Mouse (Mus musculus) hindbrain, embryonic 14.5 days (tissue): Measurements from ENCODE around the gene Me1. TPM values are rescaled to one million over a fixed set of nuclear protein-coding genes. Genes with fewer than 3 reads are reported as not detected.

ENCODE experiments used
- ATAC-seq: fragments of 200-750 bp; cut with Nextera tagmentation; 2 replicates; pipeline ENCODE4 v1.8.0; 2017; ENCODE audit warnings: moderate number of reproducible peaks, mild to moderate bottlenecking, moderate TSS enrichment, moderate library complexity; ENCODE audit not compliant: low FRiP score
- DNase-seq: peaks from one replicate; pipeline ENCODE4 v3.0.0-alpha.2; 2015; ENCODE audit warnings: low spot score
- H3K27ac ChIP-seq: fragments of 300-500 bp; sonication (generic); 2 replicates; pipeline ENCODE4 v1.5.1; 2014; ENCODE audit warnings: mild to moderate bottlenecking, moderate library complexity
- H3K27me3 ChIP-seq: fragments of 300-500 bp; sonication (generic); 2 replicates; pipeline ENCODE4 v1.6.1; 2014; ENCODE audit warnings: mild to moderate bottlenecking, low read length, mixed read lengths; ENCODE audit not compliant: control insufficient read depth, insufficient read depth
- H3K36me3 ChIP-seq: fragments of 300-500 bp; sonication (generic); replicated peaks from 2 replicates; pipeline ENCODE4 v1.6.1; 2014; ENCODE audit not compliant: control insufficient read depth, insufficient read depth
- H3K4me1 ChIP-seq: fragments of 300-500 bp; sonication (generic); replicated peaks from 2 replicates; pipeline ENCODE4 v1.6.1; 2014; ENCODE audit warnings: antibody characterized with exemption, low read length, mixed read lengths; ENCODE audit not compliant: control insufficient read depth, insufficient read depth
- H3K4me2 ChIP-seq: fragments of 300-500 bp; sonication (generic); replicated peaks from 2 replicates; pipeline ENCODE4 v1.6.1; 2014; ENCODE audit warnings: mild to moderate bottlenecking, moderate library complexity
- H3K4me3 ChIP-seq: fragments of 300-500 bp; sonication (generic); replicated peaks from 2 replicates; pipeline ENCODE4 v1.5.1; 2014; ENCODE audit warnings: mild to moderate bottlenecking, low read length
- H3K9ac ChIP-seq: fragments of 300-500 bp; sonication (generic); 2 replicates; pipeline ENCODE4 v1.6.1; 2014
- H3K9me3 ChIP-seq: fragments of 300-500 bp; sonication (generic); 2 replicates; pipeline ENCODE4 v1.6.1; 2016; ENCODE audit warnings: low read length; ENCODE audit not compliant: control insufficient read depth
- WGBS: fragments of 180-500 bp; shearing (Covaris S2); extraction: QIAGEN DNeasy Blood & Tissue Kit; methylation state at CpG from one replicate; pipeline ENCODE4 v1.1.7; 2014; 5-methylcytosine and 5-hydroxymethylcytosine counted together
- polyA plus RNA-seq: library from polyadenylated mRNA; unstranded; fragments of >200 nt; fragmentation: Nextera tagmentation; extraction: Ambion mirVana; gene quantifications from 2 replicates; pipeline ENCODE4 v1.2.1, GENCODE M21; 2014

The Me1 gene
- polyA plus RNA-seq, 1 experiment from 2014 or later = 53.5 TPM

DNA sequence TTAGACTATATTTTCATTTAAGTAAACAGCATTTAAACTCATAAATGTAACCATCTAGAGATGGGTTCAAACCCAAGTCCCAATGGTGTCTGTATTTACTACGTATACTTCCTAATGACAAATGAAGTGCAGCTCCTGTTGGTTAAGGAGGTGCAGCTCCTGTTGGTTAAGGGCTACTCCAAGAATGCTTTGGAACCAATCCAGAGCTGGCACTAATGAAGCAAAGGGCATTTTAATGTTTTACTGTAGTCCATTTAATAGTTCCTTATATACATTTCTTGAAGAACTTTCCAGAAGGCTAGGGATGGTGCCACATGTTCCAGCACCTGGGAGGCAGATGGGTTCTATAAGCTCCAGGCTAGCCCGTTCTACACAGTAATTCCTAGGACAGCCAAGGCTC, 20.3 kb downstream of the Me1 start:
- DNase-seq = no peak
- Histone ChIP-seq H3K9ac (no peak overlapping the region), H3K27me3 (no peaks in the 10 kb centered on the region), H3K36me3 (peaks cover 6% of the 10 kb centered on the region; the same call in 1 of the 2 replicates), H3K27ac (no peak overlapping the region), H3K4me2 (no peak overlapping the region), H3K4me1 (no peaks in the 10 kb centered on the region), H3K9me3 (no peaks in the 10 kb centered on the region), H3K4me3 (no peak overlapping the region)
- WGBS = 95% methylated on average over 2 of the region's 2 CpGs
- no peak for ATAC-seq

DNA sequence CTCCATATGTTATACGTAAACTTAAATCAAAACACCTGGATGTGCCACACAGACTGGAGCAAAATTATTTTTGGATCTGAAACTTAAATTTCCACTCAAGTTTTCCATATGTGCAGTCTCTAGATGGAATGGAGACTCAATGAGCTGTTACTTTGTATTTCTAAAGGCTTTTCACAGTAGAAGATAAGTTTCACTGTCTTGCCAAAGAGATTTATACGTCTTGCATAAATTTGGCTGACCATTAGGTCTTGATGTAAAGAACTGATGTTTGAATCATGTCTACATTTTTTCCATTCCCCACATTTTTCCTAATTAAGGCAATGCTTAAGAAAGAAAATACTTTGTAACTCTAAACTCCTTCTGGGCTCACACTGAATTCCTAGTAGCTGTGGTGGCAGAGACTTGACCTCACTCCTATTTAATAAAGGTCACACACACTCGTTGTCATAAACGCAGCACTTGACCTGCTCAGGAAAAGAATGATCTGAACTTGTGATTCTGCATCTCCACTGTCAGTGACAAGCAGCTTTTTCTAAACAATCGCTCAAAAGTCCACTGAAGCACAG, 22.8 kb downstream of the Me1 start:
- H3K9me3 ChIP-seq = no peaks in the 10 kb centered on the region
- no peak overlapping the region for H3K9ac ChIP-seq
- no peak overlapping the region for H3K4me3 ChIP-seq
- no peaks in the 10 kb centered on the region for H3K4me1 ChIP-seq
- H3K27me3 ChIP-seq = no peaks in the 10 kb centered on the region
- ATAC-seq (no peak), DNase-seq (no peak)
- H3K36me3 ChIP-seq = peaks cover 6% of the 10 kb centered on the region; the same call in 1 of the 2 replicates
- H3K4me2 ChIP-seq = no peak overlapping the region
- 84% methylated on average over 5 of the region's 5 CpGs for WGBS
- H3K27ac ChIP-seq = no peak overlapping the region

DNA sequence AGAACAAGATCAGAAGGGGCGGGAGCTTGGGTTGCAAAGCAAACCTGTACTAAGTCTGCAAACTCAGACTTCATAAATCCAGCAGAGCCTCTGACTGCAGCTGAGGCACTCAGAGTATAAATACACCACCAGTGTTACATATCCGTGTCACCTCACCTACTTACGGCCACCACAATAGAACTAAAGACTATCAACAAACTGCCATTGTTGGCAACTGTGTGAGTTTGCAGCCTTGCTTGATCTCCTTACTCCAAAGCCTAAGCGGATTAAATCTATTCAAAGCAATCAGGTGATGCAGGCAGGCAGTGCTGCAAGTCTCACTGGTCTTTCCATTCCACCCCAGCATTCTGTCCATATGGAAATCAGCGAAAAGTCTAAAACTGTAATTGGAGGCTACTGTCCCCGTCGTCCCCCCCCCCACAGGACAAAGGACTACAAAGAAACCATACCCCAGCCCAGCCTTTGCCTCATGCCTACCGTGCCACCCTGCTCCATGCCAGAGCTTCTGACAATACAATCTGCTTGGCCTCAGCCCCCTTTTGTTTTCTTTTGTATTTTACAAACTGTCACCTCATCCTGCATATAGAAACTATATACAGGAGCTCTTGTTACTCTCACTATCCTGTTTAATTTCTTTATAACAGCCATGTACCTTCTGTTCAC, 27.0 kb downstream of the Me1 start:
- H3K9ac ChIP-seq = no peak overlapping the region
- H3K4me2 ChIP-seq = no peak overlapping the region
- no peaks in the 10 kb centered on the region for H3K4me1 ChIP-seq
- H3K27ac ChIP-seq = no peak overlapping the region
- H3K36me3 ChIP-seq = no peaks in the 10 kb centered on the region
- DNase-seq (no peak), ATAC-seq (0 out of 2 replicates have a peak, but pooled peaks have one; percentile 24)
- no peaks in the 10 kb centered on the region for H3K27me3 ChIP-seq
- H3K4me3 ChIP-seq = no peak overlapping the region
- no peaks in the 10 kb centered on the region for H3K9me3 ChIP-seq
- 37% methylated on average over 8 of the region's 8 CpGs for WGBS

DNA sequence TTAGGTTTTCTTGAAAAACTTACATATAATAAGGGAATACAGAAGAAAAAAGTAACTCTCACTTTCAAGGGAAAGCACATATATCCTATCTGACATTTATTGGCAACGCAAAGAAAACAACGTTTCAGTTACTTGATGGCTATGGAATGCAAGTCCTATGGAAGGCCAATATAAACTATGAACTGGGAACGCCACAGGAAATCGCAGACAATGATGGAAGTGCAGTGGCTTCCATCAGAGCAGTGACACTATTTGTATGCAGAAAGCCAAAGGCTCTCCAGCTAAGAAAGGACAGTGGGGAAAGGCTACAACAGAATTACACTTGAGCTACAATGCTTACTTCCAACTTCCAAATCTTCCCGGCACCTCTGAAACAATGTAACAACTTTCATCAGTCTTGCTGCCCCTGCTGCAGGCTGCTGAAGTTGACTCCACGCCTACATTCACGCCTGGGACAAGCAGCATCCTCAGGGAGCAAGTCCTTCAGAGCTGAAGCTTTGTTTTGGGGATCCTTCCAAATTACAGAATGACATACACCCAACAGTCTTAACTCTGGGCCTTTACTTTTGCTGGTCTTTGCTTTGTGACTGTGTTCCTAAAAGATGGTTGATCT, 28.5 kb downstream of the Me1 start:
- Histone ChIP-seq H3K4me3 (no peak overlapping the region), H3K9me3 (no peaks in the 10 kb centered on the region), H3K27me3 (no peaks in the 10 kb centered on the region), H3K36me3 (no peaks in the 10 kb centered on the region), H3K4me2 (no peak overlapping the region), H3K9ac (no peak overlapping the region), H3K4me1 (no peaks in the 10 kb centered on the region), H3K27ac (no peak overlapping the region)
- WGBS = 84% methylated on average over 7 of the region's 7 CpGs
- ATAC-seq (no peak), DNase-seq (no peak)

DNA sequence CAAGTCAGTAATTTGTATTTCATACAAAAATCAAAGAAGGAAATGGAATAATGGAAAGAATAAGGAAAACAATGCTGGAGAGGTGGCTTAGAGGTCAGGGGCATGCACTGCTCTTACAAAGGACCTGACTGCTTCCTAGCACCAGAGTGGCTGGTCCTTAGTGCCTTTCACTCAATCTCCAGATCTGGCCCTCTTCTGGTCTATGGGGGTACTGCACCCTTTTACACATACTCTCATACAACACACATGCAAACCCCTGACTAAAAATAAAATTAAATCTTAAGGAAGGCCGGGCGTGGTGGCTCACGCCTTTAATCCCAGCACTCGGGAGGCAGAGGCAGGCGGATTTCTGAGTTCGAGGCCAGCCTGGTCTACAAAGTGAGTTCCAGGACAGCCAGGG, 34.1 kb downstream of the Me1 start:
- Histone ChIP-seq H3K4me3 (no peak overlapping the region), H3K4me1 (no peaks in the 10 kb centered on the region), H3K27ac (no peak overlapping the region), H3K9ac (no peak overlapping the region), H3K36me3 (no peaks in the 10 kb centered on the region), H3K27me3 (no peaks in the 10 kb centered on the region), H3K9me3 (no peaks in the 10 kb centered on the region), H3K4me2 (no peak overlapping the region)
- 99% methylated on average over 6 of the region's 6 CpGs for WGBS
- ATAC-seq (no peak), DNase-seq (no peak)

DNA sequence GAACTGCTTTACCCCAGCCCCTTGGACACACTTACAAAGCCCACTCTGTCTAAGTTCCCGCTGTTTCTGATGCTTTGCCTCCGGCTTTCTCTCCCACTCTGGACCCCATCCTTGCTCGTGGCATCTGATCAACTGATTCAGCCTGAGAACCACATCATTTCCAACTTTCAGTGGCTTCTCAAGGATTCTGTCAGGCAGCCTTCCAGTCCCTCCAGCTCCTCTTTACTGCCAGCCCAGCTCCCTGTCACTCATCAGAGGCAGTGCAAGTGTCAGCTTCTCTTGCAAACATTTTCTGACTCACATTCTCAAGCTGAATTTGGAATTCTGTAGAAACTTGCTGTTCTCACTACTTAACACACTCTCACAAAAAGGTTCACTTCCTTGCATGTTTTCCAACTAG, 34.5 kb downstream of the Me1 start:
- Histone ChIP-seq H3K36me3 (no peaks in the 10 kb centered on the region), H3K4me3 (no peak overlapping the region), H3K27ac (no peak overlapping the region), H3K4me2 (no peak overlapping the region), H3K9me3 (no peaks in the 10 kb centered on the region), H3K4me1 (no peaks in the 10 kb centered on the region), H3K9ac (no peak overlapping the region), H3K27me3 (no peaks in the 10 kb centered on the region)
- ATAC-seq (no peak), DNase-seq (no peak)
- 94% methylated on average over 3 of the region's 3 CpGs for WGBS

DNA sequence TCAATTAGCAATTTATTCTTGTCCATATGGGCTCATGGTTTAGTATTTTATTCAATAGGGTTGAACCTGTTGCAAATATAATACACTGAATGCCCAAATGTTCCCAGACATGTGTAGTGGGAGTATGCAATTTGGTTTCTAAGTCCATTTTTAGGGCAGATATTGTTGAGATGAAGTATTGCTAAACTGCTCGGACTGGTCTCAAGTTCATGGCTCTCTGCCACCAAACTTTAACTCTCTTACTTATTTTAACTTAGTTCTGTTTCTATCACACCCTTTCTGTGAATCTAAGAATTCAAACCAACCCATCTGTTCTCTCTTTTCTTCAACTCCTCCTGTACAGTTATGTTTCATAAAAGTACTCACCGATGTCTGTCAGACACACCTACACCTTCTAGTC, 35.4 kb downstream of the Me1 start:
- ATAC-seq = no peak
- DNase-seq = no peak
- 93% methylated on average over 2 of the region's 2 CpGs for WGBS

DNA sequence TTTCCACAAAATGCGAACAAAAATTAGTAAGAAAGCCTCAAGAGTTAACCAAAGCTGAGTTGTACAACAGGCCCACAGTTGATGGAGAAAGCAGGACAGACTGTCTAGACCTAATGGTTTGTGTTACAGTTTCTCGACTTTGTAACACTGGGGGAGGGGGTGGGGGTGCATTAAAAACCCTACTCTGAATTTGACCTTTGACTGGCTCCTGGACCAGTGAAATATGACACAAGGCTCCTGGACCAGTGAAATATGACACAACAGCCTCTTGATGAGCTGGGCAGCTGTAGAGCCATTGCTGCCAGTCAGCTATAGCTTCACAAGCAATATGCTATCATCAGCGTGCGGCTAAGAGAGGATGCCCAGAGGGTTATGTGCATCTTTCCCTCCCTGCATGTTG, 37.4 kb downstream of the Me1 start:
- WGBS = 91% methylated on average over 4 of the region's 4 CpGs
- no peaks in the 10 kb centered on the region for H3K4me1 ChIP-seq
- no peaks in the 10 kb centered on the region for H3K36me3 ChIP-seq
- no peaks in the 10 kb centered on the region for H3K9me3 ChIP-seq
- DNase-seq (no peak), ATAC-seq (no peak)
- H3K27ac ChIP-seq = no peak overlapping the region
- no peak overlapping the region for H3K4me3 ChIP-seq
- no peak overlapping the region for H3K9ac ChIP-seq
- H3K27me3 ChIP-seq = no peaks in the 10 kb centered on the region
- H3K4me2 ChIP-seq = no peak overlapping the region

More for the DNA sequence above, 35.4 kb downstream of the Me1 start:
- Histone ChIP-seq H3K27ac (no peak overlapping the region), H3K4me2 (no peak overlapping the region), H3K9ac (no peak overlapping the region), H3K36me3 (no peaks in the 10 kb centered on the region), H3K4me1 (no peaks in the 10 kb centered on the region), H3K4me3 (no peak overlapping the region), H3K9me3 (no peaks in the 10 kb centered on the region), H3K27me3 (no peaks in the 10 kb centered on the region)

DNA sequence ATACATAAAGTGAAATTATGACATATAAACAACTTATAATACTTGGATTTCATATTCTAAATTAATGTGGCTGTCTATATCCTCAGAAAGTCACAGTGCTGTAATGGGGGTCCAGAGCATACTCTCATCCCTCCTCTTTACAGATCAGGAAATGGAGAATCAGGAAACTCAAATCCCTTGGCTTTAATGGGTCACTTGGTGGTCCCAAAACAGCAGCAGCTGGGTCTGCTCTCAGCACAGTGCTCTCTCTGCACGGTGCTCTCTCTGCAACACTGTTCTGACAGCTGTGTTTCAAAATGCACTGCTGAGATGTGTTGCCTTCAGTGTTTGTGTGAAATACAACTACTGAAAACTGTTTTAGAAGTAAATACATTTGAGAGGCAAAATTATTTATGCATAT, 43.6 kb downstream of the Me1 start:
- Histone ChIP-seq H3K4me1 (0 out of 2 replicates have a peak, but pooled peaks cover 4% of the 10 kb centered on the region), H3K4me2 (no peak overlapping the region), H3K36me3 (no peaks in the 10 kb centered on the region), H3K27ac (no peak overlapping the region), H3K27me3 (no peaks in the 10 kb centered on the region), H3K9ac (no peak overlapping the region), H3K9me3 (no peaks in the 10 kb centered on the region), H3K4me3 (no peak overlapping the region)
- WGBS = 45% methylated on average over 1 of the region's 1 CpGs
- DNase-seq = no peak
- no peak for ATAC-seq
